Mouse (Mus musculus): ENCODE measurements around the gene Gpx1. TPM values are rescaled to one million over a fixed set of nuclear protein-coding genes. Genes with fewer than 3 reads are reported as not detected.

The Gpx1 gene
- polyA plus RNA-seq, 2 experiments, result 476 to 718 TPM

- Histone ChIP-seq H3K4me1 (ENCODE audit: control insufficient read depth, insufficient read depth, low read length) (no peaks in the 10 kb centered on the region), H3K4me2 (replicated peaks; ENCODE audit: low read depth, low read length, severe bottlenecking) (no peak overlapping the region), H3K27me3 (ENCODE audit: control insufficient read depth, insufficient read depth, low read length) (no peaks in the 10 kb centered on the region), H3K27ac (replicated peaks; ENCODE audit: low read depth, low read length) (no peak overlapping the region), H3K36me3 (ENCODE audit: control insufficient read depth, insufficient read depth, low read length) (peaks cover 60% of the 10 kb centered on the region), H3K9ac (ENCODE audit: low read depth, low read length, severe bottlenecking) (no peak overlapping the region), H3K9me3 (ENCODE audit: control insufficient read depth, low read length) (no peaks in the 10 kb centered on the region), H3K4me3 (replicated peaks; ENCODE audit: low read length) (no peak overlapping the region)
- DNase-seq (ENCODE audit: low spot score), result no peak
- TF ChIP-seq POLR2A (IDR thresholded peaks at IDR 0.05; ENCODE audit: borderline replicate concordance, extremely low read depth, insufficient read depth, insufficient read length), result no peak
- no peak for ATAC-seq (ENCODE audit: low FRiP score, low read depth)
- 92% methylated on average over 1 of the region's 1 CpGs for WGBS
These were observed 13.9 kb upstream of the Gpx1 start for GRCm38 (mm10) chr9:108324784-108325183.

- H3K9me3 ChIP-seq (ENCODE audit: control insufficient read depth, low read length), result no peaks in the 10 kb centered on the region
- DNase-seq (ENCODE audit: low spot score), result no peak
- no peak overlapping the region for H3K9ac ChIP-seq (ENCODE audit: low read depth, low read length, severe bottlenecking)
- TF ChIP-seq POLR2A (IDR thresholded peaks at IDR 0.05; ENCODE audit: borderline replicate concordance, extremely low read depth, insufficient read depth, insufficient read length), result no peak
- 98% methylated on average over 2 of the region's 2 CpGs for WGBS
- peaks cover 63% of the 10 kb centered on the region for H3K36me3 ChIP-seq (ENCODE audit: control insufficient read depth, insufficient read depth, low read length)
- ATAC-seq (ENCODE audit: low FRiP score, low read depth), result no peak
- H3K27ac ChIP-seq (replicated peaks; ENCODE audit: low read depth, low read length), result no peak overlapping the region
- no peaks in the 10 kb centered on the region for H3K4me1 ChIP-seq (ENCODE audit: control insufficient read depth, insufficient read depth, low read length)
- H3K27me3 ChIP-seq (ENCODE audit: control insufficient read depth, insufficient read depth, low read length), result no peaks in the 10 kb centered on the region
- H3K4me2 ChIP-seq (replicated peaks; ENCODE audit: low read depth, low read length, severe bottlenecking), result no peak overlapping the region
- H3K4me3 ChIP-seq (replicated peaks; ENCODE audit: low read length), result no peak overlapping the region
These were observed 12.9 kb upstream of the Gpx1 start for GRCm38 (mm10) chr9:108325811-108326210.

GRCm38 (mm10) chr9:108337848-108338550, 704 bp upstream of the Gpx1 start:
- Histone ChIP-seq H3K27me3 (ENCODE audit: control insufficient read depth, insufficient read depth, low read length) (no peaks in the 10 kb centered on the region), H3K9ac (ENCODE audit: low read depth, low read length, severe bottlenecking) (peak overlapping the region; percentile 84; the same call in 1 of the 2 replicates), H3K27ac (replicated peaks; ENCODE audit: low read depth, low read length) (peak overlapping the region; percentile 95), H3K4me1 (ENCODE audit: control insufficient read depth, insufficient read depth, low read length) (peaks cover 16% of the 10 kb centered on the region), H3K9me3 (ENCODE audit: control insufficient read depth, low read length) (no peaks in the 10 kb centered on the region), H3K4me3 (replicated peaks; ENCODE audit: low read length) (no peak overlapping the region), H3K4me2 (replicated peaks; ENCODE audit: low read depth, low read length, severe bottlenecking) (peak overlapping the region; percentile 82), H3K36me3 (ENCODE audit: control insufficient read depth, insufficient read depth, low read length) (peaks cover 36% of the 10 kb centered on the region)
- DNase-seq (ENCODE audit: low spot score) (no peak), ATAC-seq (ENCODE audit: low FRiP score, low read depth) (no peak)
- 69% methylated on average over 10 of the region's 10 CpGs for WGBS
- no peak for TF ChIP-seq POLR2A (IDR thresholded peaks at IDR 0.05; ENCODE audit: borderline replicate concordance, extremely low read depth, insufficient read depth, insufficient read length)

- peak overlapping the region; percentile 84; the same call in 1 of the 2 replicates for H3K9ac ChIP-seq (ENCODE audit: low read depth, low read length, severe bottlenecking)
These were observed 185 bp upstream of the Gpx1 start for GRCm38 (mm10) chr9:108338551-108338885.

GRCm38 (mm10) chr9:108339886-108340257, 1.2 kb downstream of the Gpx1 start:
- Histone ChIP-seq H3K9ac (ENCODE audit: low read depth, low read length, severe bottlenecking) (peak overlapping the region; percentile 84), H3K27ac (replicated peaks; ENCODE audit: low read depth, low read length) (peak overlapping the region; percentile 95), H3K4me2 (replicated peaks; ENCODE audit: low read depth, low read length, severe bottlenecking) (peak overlapping the region; percentile 82), H3K4me3 (replicated peaks; ENCODE audit: low read length) (peak overlapping the region; percentile 78), H3K9me3 (ENCODE audit: control insufficient read depth, low read length) (no peaks in the 10 kb centered on the region), H3K27me3 (ENCODE audit: control insufficient read depth, insufficient read depth, low read length) (no peaks in the 10 kb centered on the region), H3K4me1 (ENCODE audit: control insufficient read depth, insufficient read depth, low read length) (peaks cover 16% of the 10 kb centered on the region), H3K36me3 (ENCODE audit: control insufficient read depth, insufficient read depth, low read length) (peaks cover 18% of the 10 kb centered on the region)
- no peak for DNase-seq (ENCODE audit: low spot score)
- 8% methylated on average over 20 of the region's 20 CpGs for WGBS
- TF ChIP-seq POLR2A (IDR thresholded peaks at IDR 0.05; ENCODE audit: borderline replicate concordance, extremely low read depth, insufficient read depth, insufficient read length), result no peak
- no peak for ATAC-seq (ENCODE audit: low FRiP score, low read depth)

More at GRCm38 (mm10) chr9:108338551-108338885, 185 bp upstream of the Gpx1 start:
- DNase-seq (ENCODE audit: low spot score) (no peak), ATAC-seq (ENCODE audit: low FRiP score, low read depth) (peak; percentile 12; the same call in 1 of the 2 replicates)
- Histone ChIP-seq H3K9me3 (ENCODE audit: control insufficient read depth, low read length) (no peaks in the 10 kb centered on the region), H3K27ac (replicated peaks; ENCODE audit: low read depth, low read length) (peak overlapping the region; percentile 95), H3K36me3 (ENCODE audit: control insufficient read depth, insufficient read depth, low read length) (peaks cover 31% of the 10 kb centered on the region), H3K4me3 (replicated peaks; ENCODE audit: low read length) (peak overlapping the region; percentile 78), H3K4me2 (replicated peaks; ENCODE audit: low read depth, low read length, severe bottlenecking) (peak overlapping the region; percentile 82), H3K4me1 (ENCODE audit: control insufficient read depth, insufficient read depth, low read length) (peaks cover 16% of the 10 kb centered on the region), H3K27me3 (ENCODE audit: control insufficient read depth, insufficient read depth, low read length) (no peaks in the 10 kb centered on the region)
- no peak for TF ChIP-seq POLR2A (IDR thresholded peaks at IDR 0.05; ENCODE audit: borderline replicate concordance, extremely low read depth, insufficient read depth, insufficient read length)
- WGBS, result 16% methylated on average over 6 of the region's 6 CpGs
